Mouse (Mus musculus): ENCODE results near the gene Nps. TPM values are rescaled to one million over a fixed set of nuclear protein-coding genes. Genes with fewer than 3 reads are reported as not detected.

Gene Nps
- polyA plus RNA-seq, 1 experiment: not detected

DNA sequence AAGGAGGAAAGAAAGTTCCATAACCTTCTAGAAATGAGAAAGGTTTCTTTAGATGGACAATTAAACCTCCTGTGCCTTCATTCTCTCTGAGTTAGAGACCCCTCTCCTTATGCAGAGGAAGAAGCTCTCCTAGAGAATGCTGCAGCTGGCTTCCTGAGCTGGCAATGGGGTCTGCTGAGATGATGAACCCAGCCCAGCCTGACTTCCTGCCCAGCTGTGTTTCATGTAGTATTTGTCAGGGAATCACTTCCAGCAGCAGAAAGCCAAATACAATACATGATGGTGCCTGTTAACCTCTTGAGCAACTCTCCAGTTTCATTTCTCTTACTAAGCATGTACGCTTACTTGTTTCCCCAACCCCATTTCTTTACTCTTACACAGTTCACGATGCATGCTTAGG, 17.9 kb upstream of the Nps start:
- Histone ChIP-seq H3K4me1 (ENCODE audit: control insufficient read depth, insufficient read depth, low read length) (peaks cover 14% of the 10 kb centered on the region), H3K4me3 (ENCODE audit: insufficient read depth, low read length) (no peak overlapping the region), H3K27ac (ENCODE audit: insufficient read depth, low read length) (no peak overlapping the region)
- TF ChIP-seq POLR2A (IDR thresholded peaks at IDR 0.05; ENCODE audit: low read depth, low read length) (no peak), CTCF (IDR thresholded peaks at IDR 0.05; ENCODE audit: borderline replicate concordance, insufficient read depth, low read length) (no peak)

DNA sequence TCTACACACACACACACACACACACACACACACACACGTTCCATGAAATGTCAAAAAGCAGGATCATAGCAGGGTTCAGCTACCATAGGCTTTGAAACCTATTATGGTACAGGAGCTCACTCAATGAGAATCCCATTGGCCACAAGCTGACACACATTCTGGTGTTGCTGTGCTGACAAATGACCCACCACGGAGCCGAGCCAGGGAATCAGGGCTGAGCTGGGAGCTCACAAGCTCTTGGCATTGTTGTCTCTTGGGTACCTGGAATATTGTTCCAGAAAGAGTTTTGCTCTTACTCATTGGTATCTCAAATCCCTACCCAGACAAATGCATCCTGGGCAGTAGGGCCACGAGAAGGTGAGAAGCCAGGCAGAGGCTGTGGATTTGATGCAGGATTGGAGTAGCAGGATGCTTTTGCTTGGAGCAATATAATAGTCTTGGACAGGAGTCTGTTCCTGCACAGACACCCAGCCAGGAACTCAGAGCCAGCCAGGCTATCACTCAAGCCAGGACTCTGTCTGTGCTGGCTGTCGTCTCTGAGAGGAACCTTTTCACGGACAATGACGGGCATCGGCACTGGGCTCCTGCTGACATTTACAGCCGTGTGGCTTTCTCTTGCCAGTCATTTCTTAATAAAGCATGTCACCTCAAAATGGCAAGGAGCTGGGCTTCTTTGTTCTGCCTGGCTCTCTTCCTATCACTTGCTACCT, 14.2 kb upstream of the Nps start:
- TF ChIP-seq CTCF (IDR thresholded peaks at IDR 0.05; ENCODE audit: borderline replicate concordance, insufficient read depth, low read length): no peak
- Histone ChIP-seq H3K4me1 (ENCODE audit: control insufficient read depth, insufficient read depth, low read length) (no peaks in the 10 kb centered on the region), H3K4me3 (ENCODE audit: insufficient read depth, low read length) (no peak overlapping the region), H3K27ac (ENCODE audit: insufficient read depth, low read length) (no peak overlapping the region)

DNA sequence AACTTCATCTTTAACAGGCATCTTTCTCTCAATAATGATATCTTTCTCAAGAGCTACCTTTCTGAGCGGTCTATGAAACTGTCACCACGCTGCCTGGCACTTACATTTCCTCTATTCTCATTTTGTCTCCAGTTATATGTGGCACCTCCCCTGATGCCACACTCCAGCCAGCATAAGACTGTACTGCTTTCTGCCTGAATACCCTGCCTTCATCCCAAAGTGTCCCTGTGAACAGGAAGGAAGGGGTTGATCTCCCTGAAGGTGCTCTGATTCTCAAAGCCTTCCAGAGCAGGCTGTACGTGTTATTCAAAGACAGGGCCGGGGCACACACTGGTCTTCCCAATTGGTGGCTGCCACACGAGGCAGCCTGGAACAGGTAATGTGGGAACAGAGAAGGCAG, 12.1 kb upstream of the Nps start:
- no peak for TF ChIP-seq CTCF (IDR thresholded peaks at IDR 0.05; ENCODE audit: borderline replicate concordance, insufficient read depth, low read length)
- TF ChIP-seq POLR2A (IDR thresholded peaks at IDR 0.05; ENCODE audit: low read depth, low read length): no peak
- Histone ChIP-seq H3K4me1 (ENCODE audit: control insufficient read depth, insufficient read depth, low read length) (no peaks in the 10 kb centered on the region), H3K27ac (ENCODE audit: insufficient read depth, low read length) (no peak overlapping the region), H3K4me3 (ENCODE audit: insufficient read depth, low read length) (no peak overlapping the region)

GRCm38 (mm10) chr7:135253249-135253648, 5.3 kb upstream of the Nps start:
- Histone ChIP-seq H3K27ac (ENCODE audit: insufficient read depth, low read length) (no peak overlapping the region), H3K4me1 (ENCODE audit: control insufficient read depth, insufficient read depth, low read length) (no peaks in the 10 kb centered on the region), H3K4me3 (ENCODE audit: insufficient read depth, low read length) (no peak overlapping the region)
- TF ChIP-seq POLR2A (IDR thresholded peaks at IDR 0.05; ENCODE audit: low read depth, low read length) (no peak), CTCF (IDR thresholded peaks at IDR 0.05; ENCODE audit: borderline replicate concordance, insufficient read depth, low read length) (no peak)

GRCm38 (mm10) chr7:135254423-135254822, 4.1 kb upstream of the Nps start:
- Histone ChIP-seq H3K4me3 (ENCODE audit: insufficient read depth, low read length) (no peak overlapping the region), H3K4me1 (ENCODE audit: control insufficient read depth, insufficient read depth, low read length) (no peaks in the 10 kb centered on the region), H3K27ac (ENCODE audit: insufficient read depth, low read length) (no peak overlapping the region)
- TF ChIP-seq POLR2A (IDR thresholded peaks at IDR 0.05; ENCODE audit: low read depth, low read length) (no peak), CTCF (IDR thresholded peaks at IDR 0.05; ENCODE audit: borderline replicate concordance, insufficient read depth, low read length) (no peak)

DNA sequence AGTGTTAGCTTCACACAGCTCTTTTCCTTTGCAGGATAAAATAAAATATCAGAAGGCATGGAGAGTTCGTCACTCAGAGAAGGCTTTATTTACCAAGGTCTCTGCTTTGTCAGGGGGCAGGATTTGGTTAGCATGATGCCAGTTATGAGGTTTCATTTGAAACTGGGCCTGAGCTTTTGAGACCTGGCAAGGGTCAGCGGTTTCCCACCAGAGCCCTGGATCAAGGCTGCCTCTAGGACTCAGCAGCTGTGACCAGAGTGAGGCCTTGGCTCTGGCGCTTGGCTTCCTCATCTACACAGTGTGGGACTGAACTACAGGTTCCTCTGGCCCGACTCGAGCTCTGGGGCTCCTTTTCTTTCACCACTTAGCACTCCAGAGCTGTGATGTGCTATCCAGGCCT, 12.5 kb downstream of the Nps start:
- TF ChIP-seq POLR2A (IDR thresholded peaks at IDR 0.05; ENCODE audit: low read depth, low read length) (no peak), CTCF (IDR thresholded peaks at IDR 0.05; ENCODE audit: borderline replicate concordance, insufficient read depth, low read length) (no peak)
- H3K27ac ChIP-seq (ENCODE audit: insufficient read depth, low read length): no peak overlapping the region
- H3K4me1 ChIP-seq (ENCODE audit: control insufficient read depth, insufficient read depth, low read length): no peaks in the 10 kb centered on the region
- H3K4me3 ChIP-seq (ENCODE audit: insufficient read depth, low read length): no peak overlapping the region

DNA sequence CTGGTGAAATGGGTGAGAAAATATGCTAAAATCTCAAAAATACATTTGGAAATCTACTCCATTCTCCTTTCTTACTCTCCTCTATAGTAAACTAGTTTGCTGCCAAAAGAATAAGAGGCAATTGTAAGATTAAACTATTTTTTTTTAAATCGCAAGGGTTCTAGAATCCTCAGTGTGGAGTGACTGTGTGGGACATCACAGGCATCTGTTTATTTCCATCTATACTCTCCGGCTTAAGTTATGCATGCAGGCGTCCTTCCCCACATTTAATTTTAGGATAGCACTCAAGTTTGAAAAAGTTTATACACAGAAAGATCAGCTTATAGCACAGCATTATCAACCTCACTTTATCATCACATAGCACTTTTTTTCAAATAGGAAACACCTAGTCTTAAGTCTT, 24.7 kb downstream of the Nps start:
- TF ChIP-seq CTCF (IDR thresholded peaks at IDR 0.05; ENCODE audit: borderline replicate concordance, insufficient read depth, low read length) (no peak), POLR2A (IDR thresholded peaks at IDR 0.05; ENCODE audit: low read depth, low read length) (no peak)
- H3K4me1 ChIP-seq (ENCODE audit: control insufficient read depth, insufficient read depth, low read length): no peaks in the 10 kb centered on the region
- no peak overlapping the region for H3K4me3 ChIP-seq (ENCODE audit: insufficient read depth, low read length)
- H3K27ac ChIP-seq (ENCODE audit: insufficient read depth, low read length): no peak overlapping the region

DNA sequence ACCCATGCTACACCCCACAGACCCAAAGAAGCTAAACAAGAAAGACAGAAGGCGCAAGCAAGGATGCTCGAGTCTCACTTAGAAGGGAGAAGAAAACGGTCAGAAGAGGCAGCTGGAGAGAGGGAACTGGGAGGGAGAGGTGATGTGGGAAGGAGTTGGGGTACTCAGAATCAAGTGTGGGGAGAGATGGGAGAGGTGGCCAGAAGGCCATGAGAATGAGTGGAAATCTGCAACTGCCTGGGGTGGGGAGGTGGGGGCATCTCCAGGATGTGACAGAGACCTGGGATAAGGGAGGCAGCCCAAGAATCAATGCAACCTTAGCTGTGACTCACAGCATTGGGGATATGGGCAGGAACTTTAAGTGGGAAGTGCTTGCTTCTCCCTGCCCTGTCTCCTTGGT, 31.5 kb downstream of the Nps start:
- Histone ChIP-seq H3K27ac (ENCODE audit: insufficient read depth, low read length) (no peak overlapping the region), H3K4me3 (ENCODE audit: insufficient read depth, low read length) (no peak overlapping the region), H3K4me1 (ENCODE audit: control insufficient read depth, insufficient read depth, low read length) (no peaks in the 10 kb centered on the region)
- TF ChIP-seq POLR2A (IDR thresholded peaks at IDR 0.05; ENCODE audit: low read depth, low read length): no peak
- no peak for TF ChIP-seq CTCF (IDR thresholded peaks at IDR 0.05; ENCODE audit: borderline replicate concordance, insufficient read depth, low read length)

DNA sequence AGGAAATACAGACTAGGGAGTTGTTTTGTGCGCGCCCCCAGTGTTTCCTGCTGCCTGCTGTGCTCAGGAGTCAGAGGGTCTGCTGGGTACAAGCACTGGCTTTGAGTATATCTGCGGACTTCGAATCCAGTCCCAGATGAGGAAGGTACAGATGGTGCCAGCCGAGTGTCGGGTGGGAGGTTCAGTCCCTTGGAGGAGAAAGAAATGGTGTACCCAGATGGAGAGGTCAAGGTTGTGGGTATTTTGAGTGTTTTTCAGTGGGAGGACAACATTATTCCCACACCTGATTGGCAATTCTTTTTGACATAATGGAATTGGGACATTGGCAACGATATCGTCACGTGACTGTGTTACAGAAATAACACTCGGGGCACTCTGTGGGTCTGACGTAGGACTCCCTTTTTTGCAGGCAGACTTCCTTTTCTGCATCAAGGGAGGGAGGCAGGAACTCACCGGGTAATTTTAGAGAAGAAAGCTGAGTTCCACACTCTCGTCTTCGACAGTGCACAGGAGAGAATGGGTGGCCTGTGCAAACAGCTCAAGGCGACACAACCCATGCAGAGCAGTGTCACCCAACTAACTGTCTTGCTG, 33.2 kb downstream of the Nps start:
- Histone ChIP-seq H3K27ac (ENCODE audit: insufficient read depth, low read length) (no peak overlapping the region), H3K4me3 (ENCODE audit: insufficient read depth, low read length) (no peak overlapping the region), H3K4me1 (ENCODE audit: control insufficient read depth, insufficient read depth, low read length) (no peaks in the 10 kb centered on the region)
- no peak for TF ChIP-seq CTCF (IDR thresholded peaks at IDR 0.05; ENCODE audit: borderline replicate concordance, insufficient read depth, low read length)
- no peak for TF ChIP-seq POLR2A (IDR thresholded peaks at IDR 0.05; ENCODE audit: low read depth, low read length)

DNA sequence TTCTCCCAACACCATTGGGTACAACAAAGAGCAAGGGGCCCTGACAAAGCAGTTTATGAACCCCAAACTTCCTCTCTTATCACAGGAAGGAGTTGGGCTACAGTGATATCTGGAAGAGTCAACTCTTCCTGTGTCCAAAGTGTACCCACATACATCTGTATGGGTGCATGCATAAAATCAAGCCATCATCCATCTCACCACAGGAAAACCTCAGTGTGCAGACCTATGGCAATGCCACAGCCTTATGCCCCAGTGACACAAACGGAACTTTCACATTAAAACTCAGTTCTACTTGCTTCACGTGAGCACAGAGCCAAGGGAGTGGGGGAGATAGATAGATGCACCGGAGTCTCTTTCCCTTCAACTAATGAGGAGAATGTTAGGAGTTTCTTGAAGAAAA, 36.0 kb downstream of the Nps start:
- Histone ChIP-seq H3K4me1 (ENCODE audit: control insufficient read depth, insufficient read depth, low read length) (no peaks in the 10 kb centered on the region), H3K27ac (ENCODE audit: insufficient read depth, low read length) (no peak overlapping the region), H3K4me3 (ENCODE audit: insufficient read depth, low read length) (no peak overlapping the region)
- TF ChIP-seq CTCF (IDR thresholded peaks at IDR 0.05; ENCODE audit: borderline replicate concordance, insufficient read depth, low read length) (no peak), POLR2A (IDR thresholded peaks at IDR 0.05; ENCODE audit: low read depth, low read length) (no peak)

All from embryonic fibroblast, embryonic 13.5 days (primary cell).